Mouse (Mus musculus) erythroblast, embryonic 14.5 days (primary cell): Measurements from ENCODE around the gene Hbs1l. TPM values are rescaled to one million over a fixed set of nuclear protein-coding genes. Genes with fewer than 3 reads are reported as not detected.

ENCODE experiments used
- H3K27me3 ChIP-seq: 2 replicates; pipeline ENCODE4 v1.6.1; 2012; ENCODE audit warnings: inconsistent platforms; ENCODE audit not compliant: control insufficient read depth
- H3K36me3 ChIP-seq: 2 replicates; pipeline ENCODE4 v1.6.1; 2012; ENCODE audit warnings: mild to moderate bottlenecking, inconsistent platforms; ENCODE audit not compliant: control insufficient read depth
- H3K4me1 ChIP-seq: 2 replicates; pipeline ENCODE4 v1.6.1; 2012; ENCODE audit warnings: inconsistent platforms; ENCODE audit not compliant: control insufficient read depth
- H3K4me3 ChIP-seq: replicated peaks from 2 replicates; pipeline ENCODE3; 2012; ENCODE audit warnings: moderate library complexity, mild to moderate bottlenecking, inconsistent platforms
- H3K9me3 ChIP-seq: 2 replicates; pipeline ENCODE4 v1.6.1; 2012; ENCODE audit warnings: low read length, inconsistent platforms, mixed read lengths; ENCODE audit not compliant: control insufficient read depth
- GATA1 ChIP-seq: IDR thresholded peaks from 2 replicates; pipeline ENCODE4 v1.6.1; 2012; ENCODE audit warnings: low read length, inconsistent platforms, mixed read lengths
- TAL1 ChIP-seq: IDR thresholded peaks from 3 replicates; pipeline ENCODE4 v1.6.1; 2012; ENCODE audit warnings: low read length, inconsistent platforms, mixed read lengths
- polyA plus RNA-seq: library from polyadenylated mRNA; stranded (reverse); fragments of >175 nt; gene quantifications from 2 replicates; pipeline ENCODE4 v1.2.3, GENCODE M21; 2012

Hbs1l gene
- polyA plus RNA-seq, 1 experiment, result 4.3 TPM

DNA sequence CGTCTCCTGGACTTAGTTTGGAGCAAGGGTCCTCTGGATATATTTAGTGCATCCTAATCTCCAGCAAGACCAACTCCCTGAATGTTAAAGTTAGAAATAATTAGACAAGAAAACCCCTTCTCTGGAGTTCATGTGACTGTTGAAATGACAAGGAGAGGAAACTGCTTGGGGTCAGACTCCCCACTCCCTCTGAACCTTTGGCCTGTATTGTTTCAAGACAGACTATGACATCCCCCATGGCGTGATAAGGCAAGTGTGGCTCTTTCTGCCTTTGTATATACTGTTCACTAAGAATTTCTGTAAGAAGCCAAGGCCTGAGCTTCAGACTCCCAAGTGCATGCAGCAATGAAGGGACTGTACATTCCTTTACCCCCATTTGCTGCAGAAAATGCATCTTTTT is 104.7 kb downstream of the Hbs1l start:
- Histone ChIP-seq H3K4me1 (no peaks in the 10 kb centered on the region), H3K9me3 (no peaks in the 10 kb centered on the region), H3K4me3 (no peak overlapping the region), H3K27me3 (peaks cover 1% of the 10 kb centered on the region; the same call in 1 of the 2 replicates), H3K36me3 (no peaks in the 10 kb centered on the region; the same call in 1 of the 2 replicates)
- no peak for TF ChIP-seq GATA1
- TF ChIP-seq TAL1, result no peak

- no peak for TF ChIP-seq TAL1
- TF ChIP-seq GATA1, result no peak
- H3K9me3 ChIP-seq, result no peaks in the 10 kb centered on the region
- H3K36me3 ChIP-seq, result no peaks in the 10 kb centered on the region
- H3K4me3 ChIP-seq, result no peak overlapping the region
- no peaks in the 10 kb centered on the region for H3K4me1 ChIP-seq
- H3K27me3 ChIP-seq, result no peaks in the 10 kb centered on the region; the same call in 1 of the 2 replicates
Measured at GRCm38 (mm10) chr10:21401259-21401658, 105.5 kb downstream of the Hbs1l start.

DNA sequence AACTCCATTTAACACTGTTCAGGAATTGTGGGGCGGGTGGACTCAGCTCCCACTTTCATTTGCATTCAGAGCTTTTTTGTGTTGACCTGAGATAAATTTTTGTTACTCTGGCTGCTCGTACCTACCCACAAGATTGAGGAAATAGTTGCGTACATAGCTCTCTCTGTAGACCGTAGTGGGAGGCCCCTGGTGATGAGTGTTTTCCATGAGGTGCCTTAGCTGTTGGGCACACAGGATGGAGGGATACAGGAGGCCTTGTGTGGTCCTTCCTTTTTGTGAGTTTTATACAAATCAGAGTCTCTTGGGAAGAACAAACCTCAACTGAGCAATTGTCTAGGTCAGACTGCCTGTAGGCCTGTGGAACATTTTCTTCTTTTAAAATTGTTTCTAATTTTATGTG is 109.0 kb downstream of the Hbs1l start:
- Histone ChIP-seq H3K36me3 (no peaks in the 10 kb centered on the region), H3K27me3 (no peaks in the 10 kb centered on the region), H3K9me3 (no peaks in the 10 kb centered on the region)

GRCm38 (mm10) chr10:21405707-21406534 is 110.1 kb downstream of the Hbs1l start:
- H3K9me3 ChIP-seq, result no peaks in the 10 kb centered on the region
- no peak for TF ChIP-seq GATA1
- TF ChIP-seq TAL1, result no peak
- no peaks in the 10 kb centered on the region for H3K36me3 ChIP-seq
- H3K4me3 ChIP-seq, result no peak overlapping the region
- no peaks in the 10 kb centered on the region for H3K4me1 ChIP-seq
- H3K27me3 ChIP-seq, result no peaks in the 10 kb centered on the region

More for the DNA sequence above, 109.0 kb downstream of the Hbs1l start:
- no peaks in the 10 kb centered on the region for H3K4me1 ChIP-seq
- no peak for TF ChIP-seq TAL1
- no peak for TF ChIP-seq GATA1
- no peak overlapping the region for H3K4me3 ChIP-seq

- Histone ChIP-seq H3K36me3 (no peaks in the 10 kb centered on the region), H3K4me1 (no peaks in the 10 kb centered on the region), H3K27me3 (no peaks in the 10 kb centered on the region), H3K4me3 (no peak overlapping the region), H3K9me3 (no peaks in the 10 kb centered on the region)
- TF ChIP-seq TAL1 (no peak), GATA1 (no peak)
Measured at GRCm38 (mm10) chr10:21410711-21411110, 114.9 kb downstream of the Hbs1l start.

DNA sequence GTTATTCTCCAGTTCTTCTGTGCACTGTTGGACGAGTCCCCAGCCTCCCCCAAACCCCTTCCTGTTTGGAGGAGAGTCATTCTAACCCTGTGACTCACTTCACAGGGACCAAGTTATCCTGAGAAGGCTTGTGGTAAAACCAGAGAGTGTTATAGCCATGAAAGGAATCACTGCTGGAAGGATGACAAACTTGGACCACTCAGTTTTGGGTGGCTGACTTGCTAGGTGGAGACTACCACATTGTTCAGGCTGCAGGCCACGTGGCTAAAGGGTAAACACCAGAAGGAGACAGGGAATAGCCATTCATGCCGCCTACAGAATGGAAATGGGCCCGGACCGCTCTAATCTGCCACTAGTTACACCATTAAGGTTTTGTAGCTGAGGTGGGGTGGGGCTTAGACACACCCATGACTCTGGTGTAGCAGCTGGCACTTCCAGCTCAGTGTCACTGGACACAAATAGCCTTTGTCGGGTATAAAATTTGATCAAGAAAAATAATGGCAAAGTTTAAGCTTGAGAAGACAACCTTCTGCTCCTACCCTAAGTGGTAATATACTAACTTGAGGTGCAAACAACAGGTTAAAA is 115.9 kb downstream of the Hbs1l start:
- Histone ChIP-seq H3K36me3 (no peaks in the 10 kb centered on the region), H3K4me1 (no peaks in the 10 kb centered on the region), H3K9me3 (no peaks in the 10 kb centered on the region), H3K27me3 (no peaks in the 10 kb centered on the region), H3K4me3 (no peak overlapping the region)
- TF ChIP-seq GATA1 (no peak), TAL1 (no peak)

DNA sequence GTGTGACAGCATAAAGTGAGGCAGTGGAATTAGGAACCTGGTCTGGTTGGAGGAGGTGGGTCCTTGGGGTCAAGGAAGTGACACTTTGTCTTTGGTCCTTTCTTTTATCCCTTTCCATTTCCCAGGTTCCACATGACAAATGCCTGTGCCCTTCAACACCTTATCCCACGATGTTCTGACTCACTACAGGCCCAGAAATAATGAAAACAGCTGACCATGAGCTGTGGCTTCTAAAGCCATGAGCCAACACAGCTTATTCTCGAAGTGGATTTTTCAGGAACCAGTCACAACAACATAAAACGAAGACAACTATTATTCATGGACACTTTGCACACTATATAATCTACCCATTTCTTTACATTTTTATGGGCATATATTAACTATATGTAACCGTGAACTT is 119.3 kb downstream of the Hbs1l start:
- H3K9me3 ChIP-seq, result no peaks in the 10 kb centered on the region
- H3K27me3 ChIP-seq, result no peaks in the 10 kb centered on the region
- H3K4me3 ChIP-seq, result no peak overlapping the region
- no peaks in the 10 kb centered on the region for H3K36me3 ChIP-seq
- no peak for TF ChIP-seq TAL1
- TF ChIP-seq GATA1, result no peak
- no peaks in the 10 kb centered on the region for H3K4me1 ChIP-seq

DNA sequence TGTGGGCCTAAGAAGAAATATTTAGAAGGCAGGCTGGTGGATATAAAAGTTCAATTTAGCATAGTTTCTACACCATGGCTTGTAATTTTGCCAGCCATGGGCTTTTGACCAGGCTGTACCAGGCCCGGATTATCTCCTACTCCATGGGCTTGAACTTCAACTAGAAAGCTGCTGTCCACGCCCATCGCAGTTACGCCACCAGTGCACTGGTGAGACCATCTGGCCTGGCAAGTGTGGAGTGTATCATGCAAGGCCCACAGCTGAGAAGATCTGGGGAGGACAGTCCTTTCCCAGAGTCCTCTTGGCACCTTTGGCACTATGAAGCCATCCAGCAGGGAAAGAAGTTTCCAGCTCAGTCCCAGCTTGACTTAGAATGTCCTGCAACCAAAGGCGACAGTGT is 120.4 kb downstream of the Hbs1l start:
- H3K9me3 ChIP-seq, result no peaks in the 10 kb centered on the region
- H3K4me3 ChIP-seq, result no peak overlapping the region
- H3K27me3 ChIP-seq, result no peaks in the 10 kb centered on the region
- H3K4me1 ChIP-seq, result no peaks in the 10 kb centered on the region; the same call in none of the 2 replicates
- H3K36me3 ChIP-seq, result no peaks in the 10 kb centered on the region
- TF ChIP-seq GATA1 (no peak), TAL1 (no peak)

Other genes with a start within 250 kb of the Hbs1l start
- gene Myb, start 135.0 kb upstream of the Hbs1l start, polyA plus RNA-seq, result 0.08 and 0.09 TPM in 2 replicates
- not detected in 2 replicates for gene Aldh8a1, start 81.3 kb downstream of the Hbs1l start, polyA plus RNA-seq